Mouse (Mus musculus): ENCODE measurements around the gene Nr1h5.

DNA sequence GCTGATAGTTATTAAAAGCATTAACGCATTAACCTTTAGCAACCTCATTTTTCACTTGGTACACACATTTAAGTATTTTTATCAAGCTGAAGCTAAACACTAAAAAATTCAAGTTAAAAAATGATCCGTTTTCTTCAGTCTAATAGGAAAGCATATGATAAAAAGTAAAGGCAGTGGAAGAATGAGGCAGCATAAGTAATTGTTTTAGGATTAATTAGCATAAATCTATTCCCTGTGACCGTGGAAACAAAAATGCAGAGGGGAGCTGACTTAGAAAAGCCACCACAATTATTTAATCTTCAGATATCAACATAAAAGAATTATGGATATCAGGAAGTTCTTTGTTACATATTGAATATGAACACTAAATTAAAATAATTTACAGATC, 16.4 kb upstream of the Nr1h5 start:
- no peak for TF ChIP-seq EP300 (optimal IDR thresholded peaks at IDR 0.05)
- no peak for TF ChIP-seq CTCF (IDR thresholded peaks at IDR 0.05; ENCODE audit: low read depth)

Measured in stomach, postnatal 0 days (tissue).